Mouse (Mus musculus) liver, adult 2 months (tissue): ENCODE data around the gene 1700029I15Rik. TPM values are rescaled to one million over a fixed set of nuclear protein-coding genes. Genes with fewer than 3 reads are reported as not detected.

Experiments
- DNase-seq: peaks from one replicate; pipeline ENCODE4 v3.0.0-alpha.2; 2011; ENCODE audit warnings: low read depth, low spot score; ENCODE audit errors: extremely low read depth
- H3K27ac ChIP-seq: fragments of 200-500 bp; replicated peaks from 2 replicates; pipeline ENCODE4 v1.5.1; 2012; ENCODE audit warnings: low read depth, mild to moderate bottlenecking, control low read depth, inconsistent platforms, low read length; ENCODE audit not compliant: insufficient read depth
- H3K27me3 ChIP-seq: fragments of 200-500 bp; 2 replicates; pipeline ENCODE4 v1.6.1; 2012; ENCODE audit warnings: mild to moderate bottlenecking, moderate library complexity, low read length, inconsistent platforms; ENCODE audit not compliant: control insufficient read depth, insufficient read depth
- H3K36me3 ChIP-seq: fragments of 200-500 bp; 2 replicates; pipeline ENCODE4 v1.6.1; 2012; ENCODE audit warnings: low read length, inconsistent platforms; ENCODE audit not compliant: control insufficient read depth, insufficient read depth
- H3K4me1 ChIP-seq: fragments of 200-500 bp; 2 replicates; pipeline ENCODE4 v1.6.1; 2011; ENCODE audit warnings: low read length; ENCODE audit not compliant: control insufficient read depth, insufficient read depth
- H3K4me3 ChIP-seq: fragments of 200-500 bp; 2 replicates; pipeline ENCODE4 v1.5.1; 2011; ENCODE audit warnings: low read depth, mild to moderate bottlenecking, control low read depth, low read length, moderate library complexity; ENCODE audit not compliant: insufficient read depth
- H3K79me2 ChIP-seq: fragments of 200-500 bp; 2 replicates; pipeline ENCODE4 v1.6.1; 2012; ENCODE audit warnings: inconsistent platforms, mild to moderate bottlenecking, low read length, moderate library complexity; ENCODE audit not compliant: control insufficient read depth, insufficient read depth
- H3K9ac ChIP-seq: fragments of 200-500 bp; 2 replicates; pipeline ENCODE4 v1.6.1; 2012; ENCODE audit warnings: low read depth, mild to moderate bottlenecking, control low read depth, inconsistent platforms, low read length
- CTCF ChIP-seq: fragments of 200-500 bp; IDR thresholded peaks from 2 replicates; pipeline ENCODE4 v1.5.1; 2011; ENCODE audit warnings: low read depth, low read length, control low read depth
- POLR2A ChIP-seq: fragments of 200-500 bp; IDR thresholded peaks from 2 replicates; pipeline ENCODE4 v1.6.1; 2011; ENCODE audit warnings: low read length, control low read depth; ENCODE audit not compliant: insufficient read depth; ENCODE audit errors: extremely low read depth
- WGBS: fragments of 180-500 bp; shearing (Covaris S2); methylation state at CpG from one replicate; pipeline ENCODE4 v1.1.7; 2018; 5-methylcytosine and 5-hydroxymethylcytosine counted together
- polyA plus RNA-seq: library from polyadenylated mRNA; depleted of rRNA; stranded (reverse); fragments of >200 nt; gene quantifications from 2 replicates; pipeline ENCODE4 v1.2.3, GENCODE M21; 2012
- total RNA-seq: library from RNA; depleted of rRNA; stranded (reverse); fragments of >200 nt; gene quantifications from 2 replicates; pipeline ENCODE4 v1.2.3, GENCODE M21; 2014

The 1700029I15Rik gene
- total and polyA plus RNA-seq, 2 experiments: 1.3 to 3.3 TPM

- Histone ChIP-seq H3K4me3 (no peak overlapping the region), H3K9ac (no peak overlapping the region), H3K27me3 (no peaks in the 10 kb centered on the region), H3K36me3 (peaks cover 25% of the 10 kb centered on the region), H3K27ac (no peak overlapping the region), H3K79me2 (peaks cover 1% of the 10 kb centered on the region; the same call in 1 of the 2 replicates), H3K4me1 (0 out of 2 replicates have a peak, but pooled peaks cover 4% of the 10 kb centered on the region)
- TF ChIP-seq CTCF (no peak), POLR2A (no peak)
- DNase-seq: no peak
- 89% methylated on average over 5 of the region's 5 CpGs for WGBS
Measured at GRCm38 (mm10) chr2:92381161-92381560, 1.2 kb upstream of the 1700029I15Rik start.

DNA sequence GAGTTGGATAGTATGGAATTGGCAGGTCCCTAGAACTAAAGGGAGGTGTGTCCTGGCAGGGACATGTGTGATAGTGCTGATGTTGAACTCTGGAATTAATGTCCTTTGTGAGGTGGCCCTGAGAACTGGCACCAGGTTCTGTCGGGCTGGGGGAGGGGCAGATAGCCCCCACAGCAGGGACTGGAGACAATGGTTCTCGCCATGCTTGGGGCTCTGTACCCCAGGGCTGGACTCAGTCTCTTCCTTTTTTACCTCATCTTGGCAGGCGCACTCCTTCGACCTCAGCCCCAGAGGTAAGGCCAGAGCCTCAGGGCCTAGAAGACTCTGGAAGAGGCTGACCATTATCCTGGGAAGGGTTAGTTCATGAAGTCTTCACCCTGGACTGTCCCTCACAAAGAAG, 421 bp downstream of the 1700029I15Rik start:
- DNase-seq: no peak
- TF ChIP-seq CTCF (no peak), POLR2A (no peak)
- Histone ChIP-seq H3K4me1 (no peaks in the 10 kb centered on the region), H3K4me3 (no peak overlapping the region), H3K79me2 (no peaks in the 10 kb centered on the region), H3K27me3 (no peaks in the 10 kb centered on the region), H3K9ac (no peak overlapping the region), H3K36me3 (peaks cover 22% of the 10 kb centered on the region), H3K27ac (no peak overlapping the region)
- WGBS: 90% methylated on average over 4 of the region's 4 CpGs

DNA sequence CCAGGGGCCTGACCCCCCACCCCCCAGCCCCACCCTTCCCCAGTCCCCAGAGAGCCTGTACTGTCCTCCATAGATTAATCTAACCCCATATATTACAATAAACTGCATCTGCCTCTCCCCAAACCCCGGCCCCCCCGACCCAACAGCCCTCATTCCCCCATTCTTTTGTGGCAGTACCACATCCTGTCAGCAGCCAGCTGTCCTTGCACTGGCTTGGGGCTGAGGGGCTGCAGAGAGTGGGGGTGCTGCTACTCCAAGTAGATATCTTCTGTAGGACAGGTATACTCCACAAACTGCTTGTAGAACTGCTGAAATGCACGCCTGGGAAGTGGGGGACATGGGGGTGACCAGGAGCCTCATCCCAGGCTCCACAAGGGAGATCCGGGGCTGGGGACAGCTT, 1.8 kb downstream of the 1700029I15Rik start:
- WGBS: 84% methylated on average over 4 of the region's 4 CpGs
- Histone ChIP-seq H3K4me3 (no peak overlapping the region), H3K79me2 (no peaks in the 10 kb centered on the region), H3K9ac (no peak overlapping the region), H3K4me1 (no peaks in the 10 kb centered on the region), H3K27ac (no peak overlapping the region), H3K27me3 (peaks cover 6% of the 10 kb centered on the region), H3K36me3 (peaks cover 11% of the 10 kb centered on the region; the same call in 1 of the 2 replicates)
- no peak for DNase-seq
- no peak for TF ChIP-seq CTCF
- 0 out of 2 replicates have a peak, but pooled peaks have one; percentile 3 for TF ChIP-seq POLR2A

DNA sequence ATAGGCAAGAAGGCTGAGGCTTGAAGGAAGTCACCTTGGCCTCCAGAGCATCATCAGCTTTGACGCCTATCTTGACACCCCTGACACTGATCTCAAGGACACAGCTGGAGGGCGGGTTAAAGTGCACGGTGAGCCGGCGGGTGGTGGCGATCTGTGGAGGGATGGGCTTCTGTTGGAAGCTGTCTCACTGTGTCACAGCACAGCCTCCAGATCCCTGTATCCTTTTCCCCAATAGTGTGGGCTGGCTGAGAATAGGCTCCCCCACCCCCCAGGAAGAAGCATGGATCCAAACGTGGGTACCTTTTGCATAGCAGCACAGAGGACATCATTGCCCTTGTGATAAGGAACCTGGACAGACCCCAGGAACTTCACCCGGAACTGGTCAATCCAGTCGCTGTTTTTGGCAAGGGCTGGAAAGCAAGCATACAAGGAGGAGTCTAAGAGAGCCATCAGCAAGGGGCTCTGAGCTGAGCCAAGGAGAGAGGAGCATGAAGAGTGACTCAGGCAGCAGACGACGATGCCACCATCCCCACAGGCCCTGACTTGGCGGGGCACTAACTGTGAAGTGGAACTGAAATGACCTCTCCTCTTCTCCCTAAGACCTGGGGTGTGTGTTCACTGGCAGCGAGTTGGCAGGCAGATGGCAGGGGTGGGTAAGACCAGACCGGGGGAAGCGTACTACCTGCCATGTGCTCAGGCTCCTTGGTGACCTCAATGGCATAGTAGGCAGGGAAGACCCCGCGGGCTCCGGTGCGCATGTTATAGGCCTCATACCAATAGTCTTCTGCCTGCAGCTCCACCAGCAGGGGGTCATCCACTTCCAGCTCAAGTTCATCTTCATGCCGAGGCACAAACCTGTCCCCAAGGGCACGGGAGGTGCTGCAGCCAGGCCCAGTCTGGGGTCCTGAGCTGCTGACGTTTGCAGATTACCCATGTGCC, 3.0 kb downstream of the 1700029I15Rik start:
- DNase-seq: peak; percentile 35
- no peak overlapping the region for H3K9ac ChIP-seq
- H3K27me3 ChIP-seq: peaks cover 6% of the 10 kb centered on the region
- no peak overlapping the region for H3K27ac ChIP-seq
- no peak overlapping the region for H3K4me3 ChIP-seq
- WGBS: 55% methylated on average over 22 of the region's 22 CpGs
- no peak for TF ChIP-seq CTCF
- no peak for TF ChIP-seq POLR2A
- no peaks in the 10 kb centered on the region for H3K79me2 ChIP-seq
- no peaks in the 10 kb centered on the region for H3K4me1 ChIP-seq
- H3K36me3 ChIP-seq: peaks cover 4% of the 10 kb centered on the region; the same call in 1 of the 2 replicates

GRCm38 (mm10) chr2:92386821-92387570, 4.7 kb downstream of the 1700029I15Rik start:
- no peaks in the 10 kb centered on the region for H3K4me1 ChIP-seq
- WGBS: 90% methylated on average over 30 of the region's 30 CpGs
- H3K4me3 ChIP-seq: no peak overlapping the region
- TF ChIP-seq POLR2A (no peak), CTCF (no peak)
- H3K27ac ChIP-seq: no peak overlapping the region
- no peak overlapping the region for H3K9ac ChIP-seq
- no peaks in the 10 kb centered on the region for H3K36me3 ChIP-seq
- H3K79me2 ChIP-seq: no peaks in the 10 kb centered on the region
- peaks cover 6% of the 10 kb centered on the region for H3K27me3 ChIP-seq
- no peak for DNase-seq

GRCm38 (mm10) chr2:92387646-92388045, 5.3 kb downstream of the 1700029I15Rik start:
- Histone ChIP-seq H3K27ac (no peak overlapping the region), H3K4me3 (no peak overlapping the region), H3K79me2 (no peaks in the 10 kb centered on the region), H3K9ac (no peak overlapping the region), H3K4me1 (no peaks in the 10 kb centered on the region), H3K36me3 (no peaks in the 10 kb centered on the region), H3K27me3 (peaks cover 11% of the 10 kb centered on the region)
- TF ChIP-seq POLR2A: no peak
- TF ChIP-seq CTCF: no peak
- 84% methylated on average over 4 of the region's 4 CpGs for WGBS
- no peak for DNase-seq
